Mouse (Mus musculus): ENCODE data around the gene Rab27a.
"Not testable (repeated sequence)": the region's sequence is repeated elsewhere in the genome, so short reads cannot be mapped to it uniquely, and the experiment has no call there.

Rab27a gene

DNA sequence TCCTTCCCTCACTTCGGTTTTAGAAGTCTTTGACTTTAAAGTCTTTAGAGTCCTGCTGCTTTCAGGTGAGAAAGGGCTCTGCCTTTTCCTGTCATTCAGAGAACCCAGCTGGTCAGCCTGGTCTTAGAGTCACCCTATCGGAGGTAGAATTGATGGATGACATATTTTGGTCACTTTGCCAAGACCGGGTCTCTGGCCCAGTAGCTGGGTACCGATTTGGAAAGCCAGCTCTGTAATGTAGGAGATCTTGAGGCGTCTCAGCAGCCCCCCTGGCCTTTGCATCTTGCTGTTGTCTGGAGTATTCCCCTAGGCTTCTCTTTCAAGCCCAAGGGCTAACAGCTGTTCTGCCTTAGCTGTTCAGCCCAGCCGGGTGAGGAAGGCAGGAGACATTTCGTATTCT lies 550 bp downstream of the Rab27a start:
- DNase-seq (ENCODE audit: low read depth in 1 of 2, low spot score in 2 of 2) = no peak

DNA sequence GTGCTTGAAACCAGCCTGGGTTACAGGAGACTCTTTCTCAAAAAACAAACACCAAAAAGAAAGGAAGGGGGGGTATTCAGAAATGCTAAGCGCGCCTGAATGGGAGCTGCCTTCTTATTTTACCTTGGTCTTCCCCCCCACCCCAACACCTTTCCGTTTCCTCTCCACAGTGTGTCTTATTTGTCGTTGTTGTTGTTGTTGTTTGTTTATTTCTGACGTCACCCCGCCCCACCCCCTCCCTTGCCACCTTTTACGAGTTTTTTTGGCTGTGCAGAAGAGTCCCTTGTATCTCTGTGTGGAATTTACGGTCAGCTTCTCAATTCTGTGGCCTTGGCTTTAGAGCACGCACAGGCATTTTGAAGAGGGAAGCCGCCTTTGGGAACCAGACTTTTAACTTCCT lies 1.1 kb downstream of the Rab27a start:
- DNase-seq (ENCODE audit: low read depth in 1 of 2, low spot score in 2 of 2) = no peak

GRCm38 (mm10) chr9:73047906-73048305 lies 3.3 kb downstream of the Rab27a start:
- no peak for DNase-seq (ENCODE audit: low read depth in 1 of 2, low spot score in 2 of 2)

- no peak for DNase-seq (ENCODE audit: low read depth in 1 of 2, low spot score in 2 of 2)
Measured at GRCm38 (mm10) chr9:73048927-73049326, 4.3 kb downstream of the Rab27a start.

GRCm38 (mm10) chr9:73049833-73050232 lies 5.2 kb downstream of the Rab27a start:
- no peak for DNase-seq (ENCODE audit: low read depth in 1 of 2, low spot score in 2 of 2)

DNA sequence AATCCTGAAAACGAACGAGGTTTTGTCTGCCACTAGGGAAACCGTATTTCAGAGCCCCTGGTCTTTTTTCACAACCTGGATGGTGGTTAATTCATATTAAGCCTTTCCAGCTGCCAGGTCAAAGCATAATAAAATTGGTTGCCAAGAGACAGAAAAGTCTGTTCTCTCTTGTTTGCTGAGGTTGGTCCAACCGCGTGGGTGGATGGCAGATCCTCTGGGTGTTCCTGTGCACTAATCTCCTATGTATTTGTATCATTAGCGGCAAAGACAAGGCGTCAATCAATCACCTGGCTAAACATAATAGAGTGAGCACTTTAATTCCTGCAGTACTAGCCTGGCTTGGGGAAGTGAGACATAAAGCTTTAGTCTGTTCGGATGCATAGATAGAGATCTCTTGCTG lies 6.0 kb downstream of the Rab27a start:
- DNase-seq (ENCODE audit: low read depth in 1 of 2, low spot score in 2 of 2) = no peak

DNA sequence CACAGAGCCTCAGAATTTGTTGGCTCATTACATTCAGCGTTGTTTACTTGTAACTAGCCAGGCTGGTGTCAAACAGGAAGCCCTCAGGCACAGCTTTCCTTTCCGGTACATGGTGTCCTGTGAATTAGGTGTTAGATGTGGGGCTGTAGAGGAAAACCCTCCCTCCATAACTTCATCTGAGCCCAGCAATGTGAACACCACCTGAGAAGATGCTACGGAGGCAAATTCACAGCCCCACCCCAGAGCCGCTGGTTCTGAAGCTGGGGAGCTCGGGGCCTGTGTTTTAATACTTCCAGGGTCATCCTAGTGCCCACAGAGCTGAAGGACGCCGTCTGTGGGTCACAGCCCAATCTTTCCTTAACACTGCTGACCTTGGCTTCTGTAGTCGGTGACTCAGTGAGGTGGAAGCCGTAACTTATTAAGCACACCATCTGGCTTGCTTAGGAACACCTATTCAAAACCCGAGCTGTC lies 10.8 kb downstream of the Rab27a start:
- no peak for DNase-seq (ENCODE audit: low read depth in 1 of 2, low spot score in 2 of 2)

GRCm38 (mm10) chr9:73059224-73059623 lies 14.6 kb downstream of the Rab27a start:
- DNase-seq (ENCODE audit: low read depth in 1 of 2, low spot score in 2 of 2) = no peak

- DNase-seq (ENCODE audit: low read depth in 1 of 2, low spot score in 2 of 2) = no peak
Measured at GRCm38 (mm10) chr9:73063621-73064290, 19.1 kb downstream of the Rab27a start.

GRCm38 (mm10) chr9:73067086-73067485 lies 22.4 kb downstream of the Rab27a start:
- no peak for DNase-seq (ENCODE audit: low read depth in 1 of 2, low spot score in 2 of 2)

DNA sequence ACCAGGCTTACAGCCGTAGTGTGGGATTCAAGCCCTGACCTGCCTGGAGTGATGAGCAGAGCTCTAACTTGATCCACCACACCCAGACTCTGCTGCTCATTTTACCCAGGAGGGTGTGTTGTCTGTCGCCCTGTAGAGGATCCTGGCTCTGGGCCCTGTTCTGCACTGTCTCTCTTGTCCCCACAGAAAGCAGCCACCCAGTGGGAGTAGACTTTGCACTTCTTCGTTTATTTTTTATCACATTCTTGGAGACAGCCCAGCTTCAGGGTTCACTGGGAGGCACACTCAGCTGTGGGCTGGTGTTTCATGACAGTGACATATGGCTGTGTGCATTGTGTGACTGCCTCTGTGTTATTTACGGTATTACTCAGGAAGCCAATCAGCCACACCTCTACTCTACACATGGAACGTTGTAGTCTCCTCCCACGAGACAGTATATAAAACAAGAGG lies 23.6 kb downstream of the Rab27a start:
- DNase-seq (ENCODE audit: low read depth in 1 of 2, low spot score in 2 of 2) = no peak

- no peak for DNase-seq (ENCODE audit: low read depth in 1 of 2, low spot score in 2 of 2)
Measured at GRCm38 (mm10) chr9:73068688-73069087, 24.0 kb downstream of the Rab27a start.

- no peak for DNase-seq (ENCODE audit: low read depth in 1 of 2, low spot score in 2 of 2)
Measured at GRCm38 (mm10) chr9:73070971-73071659, 26.5 kb downstream of the Rab27a start.

GRCm38 (mm10) chr9:73072426-73072825 lies 27.8 kb downstream of the Rab27a start:
- DNase-seq (ENCODE audit: low read depth in 1 of 2, low spot score in 2 of 2) = no peak

DNA sequence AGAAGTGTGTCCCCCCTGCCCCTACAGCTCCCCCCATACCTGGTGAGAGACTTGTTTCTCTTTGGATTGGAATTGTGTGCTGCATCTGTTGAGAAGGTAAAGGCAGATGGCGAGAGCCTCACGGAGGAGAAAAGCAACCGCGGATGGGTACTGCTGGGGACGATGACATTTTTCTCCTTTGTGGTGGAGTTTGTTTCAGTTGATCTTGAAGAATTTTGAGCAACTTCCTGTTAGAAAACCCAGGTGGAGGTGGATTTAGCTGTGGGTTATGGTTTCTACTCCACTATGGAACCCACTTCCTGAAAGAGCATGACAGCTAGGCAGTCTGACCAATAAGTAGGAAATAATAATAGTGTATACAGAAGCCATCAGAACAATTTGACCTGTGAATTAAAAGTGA lies 28.5 kb downstream of the Rab27a start:
- no peak for DNase-seq (ENCODE audit: low read depth in 1 of 2, low spot score in 2 of 2)

- not testable (repeated sequence) for DNase-seq (ENCODE audit: low read depth in 1 of 2, low spot score in 2 of 2)
Measured at GRCm38 (mm10) chr9:73079349-73079748, 34.7 kb downstream of the Rab27a start.

DNA sequence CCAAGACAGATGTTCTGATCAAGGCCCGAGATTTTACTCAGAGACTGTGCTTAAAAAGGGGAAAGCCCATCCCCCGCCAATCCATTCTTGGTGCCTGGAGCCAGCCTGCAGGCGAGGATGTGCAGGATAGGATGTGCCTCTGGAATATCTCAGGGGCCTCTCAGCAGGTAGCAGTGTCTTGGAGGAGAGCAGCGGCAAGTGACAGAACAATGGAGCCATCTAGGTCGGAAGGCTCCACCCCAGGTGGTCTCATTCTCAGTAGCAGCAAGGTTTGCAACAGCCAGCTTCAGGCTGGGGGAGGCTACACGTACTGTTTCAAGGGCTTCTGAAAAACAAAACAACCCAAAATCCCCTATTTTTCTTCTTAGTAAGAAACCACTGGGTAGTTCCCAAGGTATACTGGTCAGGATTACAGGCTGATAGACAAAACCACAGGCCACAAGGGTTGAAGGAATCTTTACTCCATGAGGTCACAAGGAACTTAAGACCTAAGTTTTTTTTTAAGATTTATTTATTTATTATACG lies 35.2 kb downstream of the Rab27a start:
- no peak for DNase-seq (ENCODE audit: low read depth in 1 of 2, low spot score in 2 of 2)

DNA sequence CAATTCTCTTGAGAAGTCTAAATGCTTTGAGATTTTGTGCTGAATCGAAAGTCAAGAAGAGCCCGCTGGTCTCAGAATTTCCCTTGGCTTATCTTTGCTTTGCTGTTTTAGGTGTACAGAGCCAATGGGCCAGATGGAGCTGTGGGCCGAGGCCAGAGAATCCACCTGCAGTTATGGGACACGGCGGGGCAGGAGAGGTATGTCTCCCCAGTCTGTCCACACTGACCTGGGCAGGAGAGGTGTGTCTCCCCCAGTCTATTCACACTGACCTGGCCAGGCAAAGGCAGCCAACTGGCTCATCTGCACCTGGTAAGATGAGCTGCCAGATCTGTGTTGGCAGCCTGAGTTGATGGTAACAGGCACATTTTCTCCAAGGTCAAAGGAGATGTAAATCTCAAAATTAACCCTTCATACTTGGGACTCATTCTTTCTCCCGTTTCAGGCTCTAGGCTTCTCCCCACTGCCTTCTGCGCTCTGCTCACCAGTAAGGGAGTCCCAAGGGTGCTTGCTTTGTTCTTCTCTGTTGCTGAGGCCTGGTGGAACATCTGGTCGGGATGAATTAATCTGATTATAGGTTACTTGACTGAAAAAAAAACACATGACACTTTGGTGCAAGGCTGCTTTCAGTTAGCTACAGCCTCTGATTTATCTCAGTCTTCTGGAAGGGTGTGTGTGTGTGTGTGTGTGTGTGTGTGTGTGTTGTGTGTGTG lies 37.8 kb downstream of the Rab27a start:
- DNase-seq (ENCODE audit: low read depth in 1 of 2, low spot score in 2 of 2) = no peak

DNA sequence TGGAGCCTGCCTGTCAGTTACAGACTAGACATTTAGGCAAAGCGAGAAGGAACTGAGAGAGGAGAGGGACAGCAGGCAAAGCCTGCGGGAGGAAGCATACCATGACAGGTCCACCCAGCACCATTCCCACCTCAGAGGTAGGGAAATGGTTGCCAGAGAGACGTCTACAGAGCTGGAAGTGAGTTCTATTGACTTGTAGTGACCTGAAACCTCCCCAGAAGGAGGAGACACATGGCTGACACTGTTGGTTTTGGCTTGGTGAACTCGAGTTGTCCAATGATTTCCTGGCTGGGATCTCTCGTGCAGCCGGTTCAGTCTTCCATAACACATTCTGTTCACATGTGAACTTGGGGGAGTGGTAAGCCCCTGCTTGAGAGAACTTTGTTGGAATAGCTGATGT lies 39.3 kb downstream of the Rab27a start:
- DNase-seq (ENCODE audit: low read depth in 1 of 2, low spot score in 2 of 2) = no peak

DNA sequence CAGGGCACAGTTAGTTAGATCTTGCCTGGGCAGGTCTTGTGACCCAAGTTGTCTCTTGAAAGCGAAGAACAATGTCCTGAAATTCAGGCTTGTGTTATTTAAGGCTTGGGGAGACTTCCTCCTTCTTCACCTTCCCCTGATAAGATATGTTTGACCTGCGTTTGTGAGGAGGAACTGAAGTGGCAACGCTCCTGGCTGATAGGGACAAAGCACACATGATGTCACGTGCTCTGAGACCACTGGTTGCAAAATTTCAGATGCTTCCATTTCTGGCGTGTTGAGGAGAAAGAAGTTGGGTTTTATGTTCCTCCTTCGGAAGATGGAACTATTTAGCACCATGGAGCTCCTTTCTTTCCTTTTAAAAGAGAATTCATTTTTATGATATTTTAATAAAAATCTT lies 41.2 kb downstream of the Rab27a start:
- DNase-seq (ENCODE audit: low read depth in 1 of 2, low spot score in 2 of 2) = peak in 1 of 2 experiments; percentile 28

- DNase-seq (ENCODE audit: low read depth in 1 of 2, low spot score in 2 of 2) = no peak
Measured at GRCm38 (mm10) chr9:73087121-73087520, 42.5 kb downstream of the Rab27a start.

DNA sequence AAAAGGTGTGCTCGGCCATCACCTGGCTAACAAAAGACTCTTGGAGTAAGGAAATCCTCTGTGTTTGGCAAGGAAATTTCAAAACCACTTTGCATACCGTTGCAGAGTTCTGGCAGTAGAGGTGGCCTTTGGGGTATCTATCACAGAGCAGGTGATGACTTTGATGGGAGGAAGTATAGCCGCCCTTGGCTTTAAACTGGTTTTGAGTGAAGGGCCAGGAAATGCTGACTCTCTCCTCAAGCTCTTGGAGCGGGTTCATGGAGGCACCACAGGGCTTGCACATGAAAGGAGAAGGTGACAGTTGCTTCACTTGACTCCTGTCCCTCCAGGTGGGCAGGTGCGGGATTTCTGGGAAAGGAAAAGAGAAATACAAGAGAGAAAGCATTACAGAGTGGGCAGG lies 42.9 kb downstream of the Rab27a start:
- DNase-seq (ENCODE audit: low read depth in 1 of 2, low spot score in 2 of 2) = no peak

Data from monocyte, adult 2 months (primary cell).